Mouse (Mus musculus) ES-Bruce4 (cell line): Measurements from ENCODE around the gene Hps5.

ENCODE experiments used
- CTCF ChIP-seq: IDR thresholded peaks from one replicate; pipeline ENCODE4 v1.8.1; 2011; ENCODE audit warnings: low read depth, low read length
- EP300 ChIP-seq: IDR thresholded peaks from 2 replicates; pipeline ENCODE4 v1.6.1; 2011; ENCODE audit warnings: low read depth, low read length; ENCODE audit not compliant: insufficient read depth
- POLR2A ChIP-seq: IDR thresholded peaks from one replicate; pipeline ENCODE4 v1.8.1; 2011; ENCODE audit warnings: low read length; ENCODE audit not compliant: insufficient read depth

DNA sequence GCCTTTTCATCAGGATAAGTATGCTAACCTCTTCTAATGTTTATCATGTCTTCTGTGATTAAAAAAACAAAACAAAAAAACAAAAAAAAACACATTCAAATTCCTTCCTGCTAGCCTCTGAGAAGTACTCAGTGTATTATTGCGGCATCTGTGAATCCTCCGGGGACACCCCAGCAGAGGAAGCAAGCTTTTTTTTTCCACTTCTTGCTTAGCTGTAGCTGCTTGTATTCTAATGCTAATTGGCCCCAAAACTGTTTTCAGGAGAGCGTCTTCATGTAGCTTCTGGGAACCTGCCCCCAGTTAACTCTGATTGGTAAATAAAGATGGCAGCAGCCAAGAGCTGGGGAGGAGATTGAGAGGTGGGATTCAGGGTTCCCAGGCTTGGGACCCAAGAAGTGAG lies 47.4 kb downstream of the Hps5 start:
- no peak for TF ChIP-seq CTCF
- no peak for TF ChIP-seq EP300
- no peak for TF ChIP-seq POLR2A
